Mouse (Mus musculus): ENCODE measurements at regions not wholly inside any gene's neighbourhood (a gene's known extent, or its start where the extent isn't known, plus 50 kb on each side); places are given as distances from the start of the nearest gene placed in this dataset.

GRCm38 (mm10) chr15:61259047-61259446, 336.2 kb upstream of the A1bg start:
- TF ChIP-seq IRF4 (IDR thresholded peaks at IDR 0.05; ENCODE audit: low read depth, low read length) (no peak), CTCF (conservative IDR thresholded peaks at IDR 0.05 in 1 of 2, IDR thresholded peaks at IDR 0.05 in 1 of 2; ENCODE audit: low read depth in 2 of 2, low read length in 2 of 2) (no peak), NELFE (IDR thresholded peaks at IDR 0.05; ENCODE audit: low read depth, low read length) (no peak)

Data from CH12.LX (cell line).